Mouse (Mus musculus) midbrain, embryonic 14.5 days (tissue): ENCODE results near the gene Plekhm2. TPM values are rescaled to one million over a fixed set of nuclear protein-coding genes. Genes with fewer than 3 reads are reported as not detected.
A peak's percentile ranks its signal among the peaks of the same experiment; 100 is the strongest.

Source experiments
- ATAC-seq: fragments of 200-750 bp; cut with Nextera tagmentation; 2 replicates; pipeline ENCODE4 v1.8.0; 2017; ENCODE audit warnings: moderate number of reproducible peaks, moderate library complexity; ENCODE audit not compliant: low FRiP score, low TSS enrichment
- DNase-seq: peaks from one replicate; pipeline ENCODE4 v3.0.0-alpha.2; 2015
- H3K27ac ChIP-seq: fragments of 300-500 bp; sonication (generic); replicated peaks from 2 replicates; pipeline ENCODE4 v1.5.1; 2014; ENCODE audit warnings: mild to moderate bottlenecking, low read depth, low read length, moderate library complexity
- H3K27me3 ChIP-seq: fragments of 300-500 bp; sonication (generic); 2 replicates; pipeline ENCODE4 v1.6.1; 2014; ENCODE audit warnings: low read length, control low read depth, mixed read lengths; ENCODE audit not compliant: control insufficient read depth, insufficient read depth
- H3K36me3 ChIP-seq: fragments of 300-500 bp; sonication (generic); 2 replicates; pipeline ENCODE4 v1.6.1; 2014; ENCODE audit warnings: low read length, control low read depth; ENCODE audit not compliant: control insufficient read depth, insufficient read depth
- H3K4me1 ChIP-seq: fragments of 300-500 bp; sonication (generic); 2 replicates; pipeline ENCODE4 v1.6.1; 2014; ENCODE audit warnings: mild to moderate bottlenecking, antibody characterized with exemption, low read length, control low read depth; ENCODE audit not compliant: control insufficient read depth, insufficient read depth
- H3K4me2 ChIP-seq: fragments of 300-500 bp; sonication (generic); 2 replicates; pipeline ENCODE4 v1.6.1; 2014; ENCODE audit warnings: mild to moderate bottlenecking, low read length, moderate library complexity
- H3K4me3 ChIP-seq: fragments of 300-500 bp; sonication (generic); replicated peaks from 2 replicates; pipeline ENCODE4 v1.5.1; 2014; ENCODE audit warnings: low read depth, low read length
- H3K9ac ChIP-seq: fragments of 300-500 bp; sonication (generic); replicated peaks from 2 replicates; pipeline ENCODE4 v1.6.1; 2014; ENCODE audit warnings: mild to moderate bottlenecking, low read length, moderate library complexity
- H3K9me3 ChIP-seq: fragments of 300-500 bp; sonication (generic); 2 replicates; pipeline ENCODE4 v1.6.1; 2016; ENCODE audit warnings: low read length, control low read depth, mixed read lengths; ENCODE audit not compliant: control insufficient read depth
- WGBS: fragments of 180-500 bp; shearing (Covaris S2); extraction: QIAGEN DNeasy Blood & Tissue Kit; methylation state at CpG from one replicate; pipeline ENCODE4 v1.1.7; 2014; 5-methylcytosine and 5-hydroxymethylcytosine counted together
- polyA plus RNA-seq: library from polyadenylated mRNA; unstranded; fragments of >200 nt; fragmentation: Nextera tagmentation; extraction: Ambion mirVana; gene quantifications from 2 replicates; pipeline ENCODE4 v1.2.1, GENCODE M21; 2014

Plekhm2 gene
- polyA plus RNA-seq, 1 experiment from 2014 or later, result 5.1 TPM

- Histone ChIP-seq H3K36me3 (no peaks in the 10 kb centered on the region), H3K4me1 (no peaks in the 10 kb centered on the region), H3K9me3 (no peaks in the 10 kb centered on the region), H3K4me2 (no peak overlapping the region), H3K27ac (no peak overlapping the region), H3K4me3 (no peak overlapping the region), H3K27me3 (no peaks in the 10 kb centered on the region), H3K9ac (no peak overlapping the region)
- no peak for DNase-seq
- WGBS, result 80% methylated on average over 4 of the region's 4 CpGs
- ATAC-seq, result no peak
Measured at GRCm38 (mm10) chr4:141671389-141671788, 6.7 kb upstream of the Plekhm2 start.

GRCm38 (mm10) chr4:141669898-141670712 lies 5.4 kb upstream of the Plekhm2 start:
- Histone ChIP-seq H3K4me1 (no peaks in the 10 kb centered on the region), H3K4me2 (no peak overlapping the region), H3K9me3 (no peaks in the 10 kb centered on the region), H3K9ac (no peak overlapping the region), H3K4me3 (no peak overlapping the region), H3K27ac (no peak overlapping the region), H3K27me3 (no peaks in the 10 kb centered on the region), H3K36me3 (no peaks in the 10 kb centered on the region)
- DNase-seq, result no peak
- WGBS, result 89% methylated on average over 18 of the region's 18 CpGs
- ATAC-seq, result no peak

- Histone ChIP-seq H3K4me3 (peak overlapping the region; percentile 76), H3K4me1 (peaks cover 11% of the 10 kb centered on the region), H3K36me3 (peaks cover 13% of the 10 kb centered on the region), H3K9me3 (no peaks in the 10 kb centered on the region), H3K27me3 (no peaks in the 10 kb centered on the region), H3K9ac (peak overlapping the region; percentile 98), H3K27ac (peak overlapping the region; percentile 83), H3K4me2 (peak overlapping the region; percentile 64)
- ATAC-seq (peak; percentile 76), DNase-seq (peak; percentile 84)
- WGBS, result under 1% methylated on average over 59 of the region's 60 CpGs
Measured at GRCm38 (mm10) chr4:141664011-141664745, 521 bp downstream of the Plekhm2 start.

- 4% methylated on average over 47 of the region's 47 CpGs for WGBS
- H3K4me3 ChIP-seq, result peak overlapping the region; percentile 76
- peak overlapping the region; percentile 64 for H3K4me2 ChIP-seq
- no peaks in the 10 kb centered on the region for H3K27me3 ChIP-seq
- no peaks in the 10 kb centered on the region for H3K9me3 ChIP-seq
- H3K36me3 ChIP-seq, result peaks cover 18% of the 10 kb centered on the region
- H3K27ac ChIP-seq, result peak overlapping the region; percentile 83
- peaks cover 11% of the 10 kb centered on the region for H3K4me1 ChIP-seq
- H3K9ac ChIP-seq, result peak overlapping the region; percentile 98
- peak; percentile 34 for ATAC-seq
- peak; percentile 56 for DNase-seq
Measured at GRCm38 (mm10) chr4:141663122-141663931, 1.4 kb downstream of the Plekhm2 start.

- WGBS, result 71% methylated on average over 11 of the region's 11 CpGs
- H3K9ac ChIP-seq, result no peak overlapping the region
Measured at GRCm38 (mm10) chr4:141660884-141661283, 3.8 kb downstream of the Plekhm2 start.

GRCm38 (mm10) chr4:141659739-141660138 lies 5.0 kb downstream of the Plekhm2 start:
- DNase-seq (no peak), ATAC-seq (no peak)
- Histone ChIP-seq H3K36me3 (peaks cover 22% of the 10 kb centered on the region), H3K4me3 (no peak overlapping the region), H3K9ac (no peak overlapping the region), H3K4me1 (peaks cover 9% of the 10 kb centered on the region), H3K27me3 (no peaks in the 10 kb centered on the region), H3K9me3 (no peaks in the 10 kb centered on the region), H3K4me2 (no peak overlapping the region), H3K27ac (no peak overlapping the region)
- WGBS, result 70% methylated on average over 4 of the region's 4 CpGs

More at GRCm38 (mm10) chr4:141660884-141661283, 3.8 kb downstream of the Plekhm2 start:
- no peak overlapping the region for H3K27ac ChIP-seq
- no peaks in the 10 kb centered on the region for H3K27me3 ChIP-seq
- peaks cover 11% of the 10 kb centered on the region for H3K4me1 ChIP-seq
- H3K36me3 ChIP-seq, result peaks cover 22% of the 10 kb centered on the region
- H3K4me3 ChIP-seq, result no peak overlapping the region
- no peaks in the 10 kb centered on the region for H3K9me3 ChIP-seq
- H3K4me2 ChIP-seq, result no peak overlapping the region
- ATAC-seq (no peak), DNase-seq (no peak)

GRCm38 (mm10) chr4:141658846-141659484 lies 5.7 kb downstream of the Plekhm2 start:
- H3K36me3 ChIP-seq, result peaks cover 25% of the 10 kb centered on the region
- H3K9me3 ChIP-seq, result no peaks in the 10 kb centered on the region
- DNase-seq (no peak), ATAC-seq (no peak)
- no peaks in the 10 kb centered on the region for H3K27me3 ChIP-seq
- no peak overlapping the region for H3K27ac ChIP-seq
- H3K9ac ChIP-seq, result no peak overlapping the region
- H3K4me3 ChIP-seq, result no peak overlapping the region
- H3K4me1 ChIP-seq, result peaks cover 9% of the 10 kb centered on the region
- no peak overlapping the region for H3K4me2 ChIP-seq
- WGBS, result 95% methylated on average over 6 of the region's 6 CpGs

- DNase-seq (no peak), ATAC-seq (no peak)
- Histone ChIP-seq H3K4me1 (peaks cover 4% of the 10 kb centered on the region; the same call in 1 of the 2 replicates), H3K36me3 (peaks cover 34% of the 10 kb centered on the region), H3K9ac (no peak overlapping the region), H3K4me3 (no peak overlapping the region), H3K9me3 (no peaks in the 10 kb centered on the region), H3K27me3 (no peaks in the 10 kb centered on the region), H3K4me2 (no peak overlapping the region), H3K27ac (no peak overlapping the region)
- WGBS, result 68% methylated on average over 8 of the region's 8 CpGs
Measured at GRCm38 (mm10) chr4:141656932-141657331, 7.8 kb downstream of the Plekhm2 start.
